Mouse (Mus musculus): ENCODE measurements around the gene Prkg2.

DNA sequence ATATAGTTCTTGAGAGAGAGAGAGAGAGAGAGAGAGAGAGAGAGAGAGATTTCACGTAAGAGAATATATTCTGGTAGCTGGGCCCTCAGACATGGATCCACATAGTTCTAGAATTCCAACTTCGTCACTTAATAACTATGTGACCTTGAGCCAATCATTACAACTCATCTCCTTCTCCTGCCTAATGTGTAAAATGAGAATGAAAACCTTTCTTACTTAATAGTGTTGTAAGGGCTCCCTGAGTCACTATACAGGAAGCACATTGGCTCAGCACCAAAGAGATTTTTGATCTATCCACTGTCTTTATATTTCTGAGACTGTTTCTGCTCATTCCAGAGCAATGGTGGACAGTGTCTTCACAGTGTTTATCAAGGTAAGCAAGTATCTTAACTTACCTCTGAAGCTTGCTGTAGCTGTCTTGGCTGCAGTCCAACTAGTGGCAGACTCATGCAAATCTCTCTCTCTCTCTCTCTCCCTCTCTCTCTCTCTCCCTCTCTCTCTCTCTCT is 146.6 kb downstream of the Prkg2 start:
- no peak for TF ChIP-seq CTCF (IDR thresholded peaks at IDR 0.05; ENCODE audit: extremely low read depth, insufficient read depth, low read length)
- TF ChIP-seq POLR2A (IDR thresholded peaks at IDR 0.05; ENCODE audit: extremely low read depth, insufficient read depth, low read length) = no peak
